Mouse (Mus musculus): ENCODE measurements at regions not wholly inside any gene's neighbourhood (a gene's known extent, or its start where the extent isn't known, plus 50 kb on each side); places are given as distances from the start of the nearest gene placed in this dataset.

GRCm38 (mm10) chr16:50705921-50706320 lies 115.0 kb upstream of the Ccdc54 start:
- DNase-seq (ENCODE audit: low spot score) = no peak

GRCm38 (mm10) chr16:50700811-50701517 lies 110.0 kb upstream of the Ccdc54 start:
- DNase-seq (ENCODE audit: low spot score) = no peak

- DNase-seq (ENCODE audit: low spot score) = no peak
Measured at GRCm38 (mm10) chr16:50700123-50700522, 109.2 kb upstream of the Ccdc54 start.

- DNase-seq (ENCODE audit: low spot score) = no peak
Measured at GRCm38 (mm10) chr16:50697722-50698121, 106.8 kb upstream of the Ccdc54 start.

- DNase-seq (ENCODE audit: low spot score) = no peak
Measured at GRCm38 (mm10) chr16:50696052-50696451, 105.1 kb upstream of the Ccdc54 start.

- no peak for DNase-seq (ENCODE audit: low spot score)
Measured at GRCm38 (mm10) chr16:50694045-50694444, 103.1 kb upstream of the Ccdc54 start.

- no peak for DNase-seq (ENCODE audit: low spot score)
Measured at GRCm38 (mm10) chr16:50690818-50691217, 99.9 kb upstream of the Ccdc54 start.

GRCm38 (mm10) chr16:50689525-50689924 lies 98.6 kb upstream of the Ccdc54 start:
- DNase-seq (ENCODE audit: low spot score) = peak; percentile 6

- DNase-seq (ENCODE audit: low spot score) = peak; percentile 19
Measured at GRCm38 (mm10) chr16:50688818-50689506, 98.0 kb upstream of the Ccdc54 start.

GRCm38 (mm10) chr16:50679698-50680097 lies 88.7 kb upstream of the Ccdc54 start:
- no peak for DNase-seq (ENCODE audit: low spot score)

GRCm38 (mm10) chr16:50673339-50673738 lies 82.4 kb upstream of the Ccdc54 start:
- peak; percentile 9 for DNase-seq (ENCODE audit: low spot score)

- DNase-seq (ENCODE audit: low spot score) = no peak
Measured at GRCm38 (mm10) chr16:50672713-50673112, 81.8 kb upstream of the Ccdc54 start.

GRCm38 (mm10) chr16:50671170-50671569 lies 80.2 kb upstream of the Ccdc54 start:
- no peak for DNase-seq (ENCODE audit: low spot score)

- no peak for DNase-seq (ENCODE audit: low spot score)
Measured at GRCm38 (mm10) chr16:50664240-50664639, 73.3 kb upstream of the Ccdc54 start.
